Mouse (Mus musculus) testis, adult 2 months (tissue): ENCODE results near the gene Mlf2.

Source experiments
- CTCF ChIP-seq: fragments of 200-500 bp; IDR thresholded peaks from 2 replicates; pipeline ENCODE4 v1.5.1; 2012; ENCODE audit warnings: low read depth, mild to moderate bottlenecking, inconsistent platforms, low read length, moderate library complexity; ENCODE audit not compliant: control insufficient read depth, insufficient read depth, insufficient replicate concordance
- POLR2A ChIP-seq: fragments of 200-500 bp; IDR thresholded peaks from 2 replicates; pipeline ENCODE4 v1.6.1; 2012; ENCODE audit warnings: low read depth, mild to moderate bottlenecking, inconsistent platforms, low read length, moderate library complexity; ENCODE audit not compliant: control insufficient read depth

DNA sequence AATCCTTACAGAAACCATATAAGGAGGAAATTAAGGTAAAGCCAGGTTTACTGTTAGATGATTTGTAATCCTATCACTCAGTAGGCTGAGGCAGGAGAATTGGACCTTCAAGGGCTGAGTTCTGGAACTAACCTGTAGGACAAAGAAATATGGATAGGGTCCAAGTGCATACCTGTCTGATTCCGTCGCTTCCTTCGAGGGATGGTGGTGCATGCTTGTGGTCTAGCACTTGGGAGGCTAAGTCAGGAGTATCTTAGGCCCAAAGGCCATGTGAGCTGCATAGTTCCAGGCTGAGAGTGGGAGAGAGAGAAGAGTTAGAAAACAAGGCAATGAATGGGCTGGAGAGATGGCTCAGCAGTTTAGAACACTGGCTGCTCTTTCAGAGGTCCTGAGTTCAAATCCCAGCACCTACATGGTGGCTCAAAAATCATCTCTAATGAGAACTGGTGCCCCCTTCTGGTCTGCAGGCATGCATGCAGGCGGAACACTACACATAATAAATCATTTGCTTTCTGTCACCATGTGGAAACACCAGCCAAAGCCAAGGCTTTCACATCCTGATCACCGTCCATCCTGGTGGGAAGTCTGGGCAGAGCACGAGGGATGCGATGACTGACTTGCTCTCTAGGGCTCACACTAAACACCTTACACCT lies 35.4 kb downstream of the Mlf2 start:
- TF ChIP-seq CTCF (no peak), POLR2A (no peak)
